Mouse (Mus musculus): ENCODE measurements at regions not wholly inside any gene's neighbourhood (a gene's known extent, or its start where the extent isn't known, plus 50 kb on each side); places are given as distances from the start of the nearest gene placed in this dataset.

DNA sequence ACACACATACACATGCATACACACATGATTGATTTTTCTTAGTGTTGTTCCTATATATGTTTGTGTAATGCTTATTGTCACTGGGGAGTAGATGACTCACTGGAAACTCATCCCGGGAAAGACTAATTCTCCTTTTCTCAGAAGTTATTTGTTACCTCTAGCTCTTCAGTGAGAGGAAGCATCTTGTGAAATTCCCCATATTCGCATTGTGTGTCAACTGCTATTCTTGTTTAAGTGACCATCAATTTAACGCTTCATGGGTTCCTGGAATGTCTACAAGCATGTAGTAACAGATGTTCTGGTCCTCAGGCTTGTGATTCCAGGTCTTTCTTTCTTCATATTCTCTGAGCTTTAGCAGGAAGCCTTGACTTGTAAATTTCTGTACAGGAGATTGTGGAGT is 720.0 kb downstream of the Rpia start:
- TF ChIP-seq CTCF (IDR thresholded peaks at IDR 0.05) (no peak), EP300 (IDR thresholded peaks at IDR 0.05) (no peak)
